Mouse (Mus musculus) thymus, postnatal 4 days (tissue): ENCODE measurements around the gene Zup1.
"Not testable (repeated sequence)": the region's sequence is repeated elsewhere in the genome, so short reads cannot be mapped to it uniquely, and the experiment has no call there.

ENCODE experiments used
- DNase-seq: peaks from one replicate; pipeline ENCODE4 v3.0.0; 2021

Zup1 gene

DNA sequence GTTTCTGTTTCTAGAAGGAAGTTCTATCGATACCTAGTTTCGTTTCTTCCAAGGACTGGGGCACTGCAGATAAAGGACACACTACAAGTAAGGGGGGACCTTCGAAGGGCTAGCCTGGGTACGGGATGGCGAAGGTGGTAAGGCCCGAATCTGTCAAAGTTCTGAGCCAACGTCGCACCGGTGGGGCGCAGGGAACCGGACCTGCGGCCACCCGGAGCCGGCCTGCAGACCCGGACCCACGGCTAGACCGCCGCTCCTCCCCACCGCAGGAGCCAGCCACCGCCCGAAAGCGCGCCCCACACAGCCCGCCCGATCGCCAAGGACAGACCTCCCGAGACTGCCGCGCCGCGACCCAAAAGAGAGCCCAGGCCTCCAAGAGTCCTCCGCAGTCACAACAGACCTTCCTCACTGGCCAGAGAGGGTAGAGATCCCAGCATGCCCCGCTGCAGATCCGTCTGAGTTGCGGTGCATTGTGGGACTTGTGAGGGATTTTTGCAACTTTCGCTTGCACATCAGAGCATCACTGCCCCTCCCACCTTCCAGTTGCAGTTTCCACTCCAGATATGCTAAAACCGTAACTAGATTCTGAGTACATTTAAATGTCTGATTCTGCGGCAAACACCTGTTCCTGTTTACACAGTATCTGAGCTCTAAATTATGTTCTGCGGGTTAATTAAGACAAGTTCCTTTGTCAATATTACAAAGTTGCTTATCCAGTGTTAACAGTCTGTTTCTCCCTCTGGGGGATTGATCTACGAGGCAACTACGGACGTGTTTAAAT lies at the start of gene Zup1:
Gene Zup1, minus strand, starts transcription at position 467 of the 781 bp plus-strand sequence.
- DNase-seq: peak; percentile 85

DNA sequence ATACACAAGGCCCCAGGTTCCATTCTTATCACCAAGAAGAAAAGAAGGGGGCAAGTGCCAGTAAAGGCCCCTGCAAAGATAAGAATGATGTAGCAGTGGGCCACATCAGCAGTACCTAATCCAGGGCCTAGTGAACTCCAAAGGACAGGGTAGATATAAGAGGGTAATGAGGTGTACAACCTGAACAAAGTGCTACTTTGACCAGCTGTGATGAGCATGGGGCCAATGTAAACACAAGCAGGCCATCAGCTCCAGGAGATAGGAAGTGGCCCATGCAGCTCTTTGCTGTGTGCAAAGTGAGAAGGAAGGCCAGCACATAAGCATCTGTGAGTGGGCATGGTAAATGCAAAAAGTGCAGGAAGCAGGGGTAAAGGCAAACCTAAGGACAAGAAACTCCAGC lies 47.3 kb upstream of the Zup1 start:
- DNase-seq: no peak

DNA sequence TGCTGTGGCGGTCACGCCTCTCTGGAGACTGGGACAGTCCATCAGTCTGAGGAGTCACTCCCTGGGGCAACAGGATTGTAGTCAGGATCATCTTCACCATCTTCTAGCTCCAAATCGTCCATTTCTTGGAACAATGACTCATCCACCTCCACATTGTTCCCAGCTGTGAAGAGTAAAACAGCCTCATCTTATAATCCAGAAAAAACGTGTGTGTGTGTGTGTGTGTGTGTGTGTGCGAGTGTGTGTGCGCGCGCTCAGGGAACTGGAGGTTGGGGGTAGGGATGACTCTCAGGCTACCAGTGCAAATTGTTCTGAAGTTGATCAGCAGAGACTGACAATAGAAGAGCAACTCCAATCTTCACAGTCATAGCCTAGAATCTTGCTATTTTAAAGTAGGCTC lies 45.6 kb upstream of the Zup1 start:
- DNase-seq: not testable (repeated sequence)

DNA sequence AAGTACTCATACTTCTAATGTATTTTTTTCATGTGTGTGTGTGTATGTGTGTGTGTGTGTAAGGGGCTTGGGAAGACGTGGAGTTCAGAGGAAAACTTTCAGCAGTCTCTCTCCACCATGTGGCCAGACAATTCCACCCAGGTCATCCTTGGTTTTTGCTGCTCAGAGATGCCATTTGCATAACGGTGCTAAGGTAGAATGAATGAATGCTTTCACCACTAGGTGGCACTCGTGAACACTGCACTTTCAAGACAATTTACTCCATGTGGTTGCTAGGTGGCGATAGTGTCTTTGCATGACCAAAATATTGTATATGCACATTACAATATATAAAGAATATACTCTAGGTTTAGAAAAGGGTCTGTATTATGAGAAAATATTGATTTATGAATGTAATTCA lies 35.7 kb upstream of the Zup1 start:
- DNase-seq: peak; percentile 73

DNA sequence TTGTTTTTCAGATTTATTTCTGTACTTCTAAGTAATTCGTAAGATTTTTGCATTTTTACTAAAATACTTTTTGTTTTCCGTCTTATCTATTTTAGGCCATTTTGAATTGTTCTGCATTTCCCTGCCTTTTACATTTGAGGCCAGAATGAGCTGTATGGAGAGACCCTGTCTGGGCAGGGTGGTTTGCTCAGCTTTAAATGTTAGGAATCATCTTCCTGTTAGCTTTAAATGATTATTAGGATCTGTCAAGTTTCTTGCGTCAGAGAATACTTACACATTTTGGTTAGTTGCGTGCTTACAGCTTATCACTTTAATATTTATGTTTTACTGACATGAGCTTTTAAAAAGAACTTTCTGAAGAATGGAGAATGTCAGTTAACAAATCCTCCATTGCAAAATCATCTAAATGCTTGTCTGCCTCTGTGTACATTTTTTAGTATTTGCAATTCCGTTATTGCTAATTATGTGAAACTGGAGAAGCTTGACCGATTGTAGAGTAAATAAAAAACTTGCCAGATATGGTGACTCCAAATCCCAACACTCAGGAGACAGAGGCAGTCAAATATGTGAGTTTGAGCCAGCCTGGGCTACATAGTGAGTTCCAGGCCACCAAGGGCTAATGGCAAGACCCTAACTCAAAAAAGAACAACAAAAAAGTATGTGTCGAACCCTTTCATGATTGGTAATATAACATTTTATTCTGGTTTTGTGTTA lies 23.9 kb upstream of the Zup1 start:
- DNase-seq: no peak

DNA sequence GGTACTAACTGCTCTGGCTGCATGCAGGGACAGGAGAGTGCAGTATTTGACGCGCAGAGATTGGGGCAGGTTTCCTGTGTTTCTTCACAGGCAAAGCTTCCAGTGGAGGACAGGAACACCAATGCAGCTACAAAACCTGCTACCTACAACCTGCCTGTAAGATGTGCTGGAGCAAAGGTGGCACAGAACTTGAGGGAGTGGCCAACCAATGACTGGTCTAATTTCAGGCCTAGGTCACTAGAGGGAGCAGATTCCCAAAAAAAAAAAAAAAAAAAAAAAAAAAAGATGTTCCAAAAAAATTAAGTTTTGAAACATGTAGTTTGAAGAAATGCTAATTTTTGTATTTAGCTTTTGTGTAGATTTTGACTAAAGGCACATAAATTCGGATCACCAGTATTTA lies 1.4 kb upstream of the Zup1 start:
- DNase-seq: no peak

DNA sequence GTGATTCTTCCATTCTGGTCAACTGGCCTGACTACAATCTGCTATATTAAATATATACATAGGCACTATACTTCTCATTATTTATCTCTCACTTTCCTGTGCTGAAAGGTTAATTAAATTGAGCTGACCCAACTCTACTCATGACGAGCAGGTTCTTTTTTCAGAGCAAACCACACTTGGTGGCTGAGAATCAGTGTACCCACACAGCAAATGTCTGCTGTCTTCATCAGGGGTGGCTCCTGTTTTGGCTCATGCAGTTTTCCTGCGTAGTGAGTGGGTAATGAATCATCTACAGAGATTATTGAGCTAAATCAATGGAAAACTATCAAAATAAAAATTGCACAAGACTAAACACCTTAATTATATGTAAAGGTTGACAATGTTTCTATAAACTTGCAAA lies 4.7 kb downstream of the Zup1 start:
- DNase-seq: no peak

DNA sequence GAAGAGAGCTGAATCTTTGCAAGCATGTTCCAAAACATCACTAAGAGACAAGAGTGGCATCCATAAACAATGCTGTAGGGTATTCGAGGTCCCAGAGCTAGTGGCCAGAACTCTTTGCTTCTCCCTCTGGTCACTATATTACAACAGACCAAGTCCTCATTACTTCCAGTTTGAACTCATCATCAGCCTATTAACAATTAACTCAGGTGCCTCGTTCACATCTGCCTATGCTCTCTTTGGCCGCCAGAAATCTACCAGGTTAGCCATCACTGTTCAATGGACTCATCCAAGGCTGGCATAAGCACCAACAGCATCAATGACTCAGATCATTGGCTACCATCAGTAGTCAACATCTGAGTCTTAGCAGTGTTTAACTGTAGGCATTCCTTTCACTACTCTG lies 5.7 kb downstream of the Zup1 start:
- DNase-seq: no peak

DNA sequence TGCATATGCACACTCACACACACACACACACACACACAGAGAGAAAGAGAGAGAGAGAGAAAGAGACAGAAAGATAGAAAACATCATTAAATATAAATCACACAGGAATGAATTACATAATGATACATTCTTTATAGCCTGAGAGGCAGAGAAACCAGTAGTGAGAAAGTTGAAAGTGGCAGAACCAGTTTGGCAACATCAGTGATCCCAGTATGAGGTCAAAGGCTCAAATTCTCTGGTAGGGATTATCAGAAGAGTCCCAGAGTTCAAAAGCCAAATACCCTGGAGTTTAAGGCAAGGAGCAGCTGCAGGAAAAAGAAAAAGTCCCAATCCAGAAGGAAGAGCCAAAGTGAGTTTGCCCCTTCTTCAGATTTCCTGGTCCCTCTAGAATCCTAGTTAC lies 10.4 kb downstream of the Zup1 start:
- no peak for DNase-seq

DNA sequence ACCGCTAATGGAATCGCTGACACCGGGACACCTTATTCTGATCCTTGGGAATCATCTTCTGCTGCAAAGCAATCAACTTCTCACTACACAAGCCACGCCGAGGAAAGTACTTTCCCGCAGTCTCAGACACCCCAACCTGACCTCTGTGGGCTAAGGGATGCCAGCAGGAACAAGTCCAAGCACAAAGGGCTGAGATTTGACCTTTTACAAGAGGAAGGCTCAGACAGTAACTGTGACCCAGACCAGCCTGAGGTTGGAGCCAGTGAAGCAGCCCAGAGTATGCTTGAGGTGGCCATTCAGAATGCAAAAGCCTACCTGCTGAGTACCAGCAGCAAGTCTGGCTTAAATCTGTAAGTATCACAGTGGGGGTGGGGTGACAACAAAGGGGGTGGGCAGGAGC lies 45.6 kb downstream of the Zup1 start:
- no peak for DNase-seq

DNA sequence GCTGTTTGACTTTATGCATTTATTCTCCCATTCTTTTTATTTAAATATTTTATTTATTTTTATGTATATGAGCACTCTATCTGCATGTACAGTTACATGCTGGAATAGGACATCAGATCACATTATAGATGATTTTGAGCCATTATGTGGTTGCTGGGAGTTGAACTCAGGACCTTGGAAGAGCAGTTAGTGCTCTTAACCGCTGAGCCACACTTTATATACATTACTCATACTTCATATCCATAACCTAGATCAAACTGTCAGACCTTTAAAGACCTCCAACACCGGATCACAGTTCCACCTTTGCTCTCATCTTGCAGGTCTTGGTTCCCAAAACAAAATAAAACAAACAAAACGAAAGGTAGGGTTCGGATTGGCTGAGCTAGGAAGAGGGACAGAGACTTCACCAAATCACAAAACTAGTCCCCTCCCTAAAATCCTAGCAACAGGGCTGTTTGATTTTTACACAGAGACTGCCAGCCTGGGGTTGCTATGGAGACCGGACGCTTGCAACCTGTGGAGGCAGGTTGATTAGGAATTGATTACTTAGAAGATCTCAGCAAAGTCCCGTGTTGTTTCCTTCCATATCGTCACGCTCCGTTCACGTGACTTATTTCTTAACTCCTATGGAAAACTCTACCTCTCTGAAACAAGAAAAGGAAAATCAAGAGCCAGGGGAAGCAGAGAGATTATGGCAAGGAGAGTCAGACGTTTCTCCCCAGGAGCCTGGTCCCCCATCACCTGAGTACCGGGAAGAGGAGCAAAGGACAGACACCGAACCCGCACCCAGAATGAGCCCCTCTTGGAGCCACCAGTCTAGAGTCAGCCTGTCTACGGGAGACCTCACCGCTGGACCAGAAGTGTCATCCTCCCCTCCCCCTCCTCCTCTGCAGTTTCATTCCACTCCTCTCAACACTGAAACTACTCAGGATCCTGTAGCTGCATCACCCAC lies 46.3 kb downstream of the Zup1 start, which contains the start of gene Rsph4a:
Gene Rsph4a, plus strand, starts transcription at position 582 of the 952 bp plus-strand sequence.
- peak; percentile 10 for DNase-seq

DNA sequence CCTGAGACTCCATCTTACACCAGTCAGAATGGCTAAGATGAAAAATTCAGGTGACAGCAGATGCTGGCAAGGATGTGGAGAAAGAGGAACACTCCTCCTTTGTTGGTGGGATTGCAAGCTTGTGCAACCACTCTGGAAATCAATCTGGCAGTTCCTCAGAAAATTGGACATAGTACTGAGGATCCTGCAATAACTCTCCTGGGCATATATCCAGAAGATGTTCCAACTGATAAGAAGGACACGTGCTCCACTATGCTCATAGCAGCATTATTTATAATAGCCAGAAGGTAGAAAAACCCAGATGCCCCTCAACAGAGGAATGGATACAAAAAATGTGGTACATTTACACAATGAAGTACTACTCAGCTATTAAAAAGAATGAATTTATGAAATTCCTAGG lies 49.5 kb downstream of the Zup1 start:
- not testable (repeated sequence) for DNase-seq

DNA sequence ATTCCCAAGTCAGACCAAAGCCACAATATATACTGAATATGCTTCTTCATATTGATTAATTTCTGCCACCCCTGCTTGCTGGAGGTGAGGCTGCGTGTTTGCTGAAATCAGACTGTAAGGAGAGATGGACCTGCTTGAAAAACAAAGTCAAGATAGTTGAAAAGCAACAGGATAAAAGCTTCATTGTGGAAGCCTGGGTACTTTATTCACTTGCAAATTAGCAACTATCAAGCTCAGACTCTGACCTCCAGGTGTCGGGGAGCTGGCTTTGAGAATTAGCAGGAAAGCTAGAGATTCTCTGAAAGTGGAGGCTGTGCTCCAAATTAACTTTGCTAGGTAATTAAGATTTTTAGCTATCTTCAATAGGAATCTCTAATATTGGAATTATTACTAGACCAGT lies 68.7 kb downstream of the Zup1 start:
- not testable (repeated sequence) for DNase-seq

DNA sequence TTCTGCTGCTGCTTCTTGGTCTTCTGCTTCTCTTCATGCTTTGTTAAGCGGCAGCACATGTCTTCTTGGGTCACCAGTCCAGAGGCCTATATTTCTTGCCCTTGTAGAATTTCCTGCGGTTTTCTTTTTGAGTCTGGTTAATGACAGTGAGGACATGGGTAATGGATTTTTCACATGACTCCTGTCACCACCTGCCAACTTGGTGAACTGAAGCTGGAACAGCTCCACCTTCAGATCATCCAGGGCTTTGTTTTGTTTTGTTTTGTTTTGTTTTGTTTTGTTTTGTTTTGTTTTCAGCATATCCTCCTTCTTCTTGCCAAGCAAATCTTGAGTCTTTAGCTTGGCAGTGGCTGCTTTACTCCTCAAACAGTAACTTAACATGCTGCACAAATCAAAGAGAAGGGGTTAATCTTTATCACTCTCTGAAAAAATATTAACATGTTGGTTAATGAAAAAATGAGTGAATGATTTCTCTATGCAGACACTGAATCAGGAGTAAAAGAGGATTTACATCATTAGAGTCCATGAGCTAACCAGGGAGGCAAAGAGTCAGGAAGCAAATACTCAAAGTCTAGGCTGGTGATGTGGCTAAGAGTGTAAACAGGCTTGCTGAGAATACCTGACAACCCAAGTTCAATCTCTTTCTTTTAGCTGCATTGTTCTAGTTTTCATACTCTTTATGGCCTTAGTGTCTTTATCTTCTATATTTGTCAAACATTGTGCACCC lies 78.2 kb downstream of the Zup1 start:
- DNase-seq: no peak

DNA sequence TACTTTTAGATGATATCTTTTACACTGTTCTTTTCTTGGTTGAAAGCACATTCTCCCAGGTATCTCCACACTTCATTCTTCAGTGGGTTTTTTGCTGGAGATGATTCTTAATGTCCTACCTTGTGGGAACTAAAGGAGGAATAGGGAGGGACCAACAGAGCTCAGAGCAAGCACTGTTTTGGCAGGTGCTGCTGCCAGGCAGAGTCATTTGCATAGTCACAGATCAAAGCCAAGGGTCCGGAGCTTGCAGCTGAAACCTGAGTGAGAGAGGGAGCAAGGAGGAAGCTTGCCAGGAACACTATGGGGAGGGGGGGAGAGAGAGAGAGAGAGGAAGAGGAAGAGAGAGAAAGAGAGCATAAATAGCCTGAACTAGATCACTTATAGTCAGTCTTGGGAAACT lies 80.6 kb downstream of the Zup1 start:
- DNase-seq: no peak
